Mouse (Mus musculus) hindbrain, embryonic 10.5 days (tissue): Measurements from ENCODE around the gene Rbl1. TPM values are rescaled to one million over a fixed set of nuclear protein-coding genes. Genes with fewer than 3 reads are reported as not detected.
A peak's percentile ranks its signal among the peaks of the same experiment; 100 is the strongest.

Source experiments
- DNase-seq: peaks from one replicate; pipeline ENCODE4 v3.0.0-alpha.2; 2017; ENCODE audit warnings: low spot score
- H3K27ac ChIP-seq: fragments of 300-500 bp; sonication (generic); 2 replicates; pipeline ENCODE4 v1.5.1; 2016; ENCODE audit warnings: mild to moderate bottlenecking, moderate library complexity
- H3K27me3 ChIP-seq: fragments of 300-500 bp; sonication (generic); 2 replicates; pipeline ENCODE4 v1.6.1; 2016; ENCODE audit warnings: mild to moderate bottlenecking; ENCODE audit not compliant: poor library complexity, insufficient read depth, severe bottlenecking
- H3K36me3 ChIP-seq: fragments of 300-500 bp; sonication (generic); 2 replicates; pipeline ENCODE4 v1.6.1; 2016; ENCODE audit warnings: mild to moderate bottlenecking, moderate library complexity
- H3K4me1 ChIP-seq: fragments of 300-500 bp; sonication (generic); replicated peaks from 2 replicates; pipeline ENCODE4 v1.6.1; 2016; ENCODE audit warnings: mild to moderate bottlenecking
- H3K4me3 ChIP-seq: fragments of 300-500 bp; sonication (generic); 2 replicates; pipeline ENCODE4 v1.5.1; 2016; ENCODE audit warnings: mild to moderate bottlenecking, moderate library complexity
- H3K9me3 ChIP-seq: fragments of 300-500 bp; sonication (generic); 2 replicates; pipeline ENCODE4 v1.6.1; 2016; ENCODE audit warnings: mild to moderate bottlenecking, moderate library complexity
- WGBS: fragments of 180-500 bp; shearing (Covaris S2); methylation state at CpG from one replicate; pipeline ENCODE4 v1.1.7; 2016; 5-methylcytosine and 5-hydroxymethylcytosine counted together
- polyA plus RNA-seq: library from polyadenylated mRNA; unstranded; fragments of >200 nt; fragmentation: Nextera tagmentation; extraction: Ambion mirVana; gene quantifications from 2 replicates; pipeline ENCODE4 v1.2.1, GENCODE M21; 2016

Gene Rbl1
- polyA plus RNA-seq, 1 experiment from 2014 or later = 22.9 TPM

GRCm38 (mm10) chr2:157136646-157137045 is 67.7 kb downstream of the Rbl1 start:
- no peak overlapping the region for H3K27ac ChIP-seq
- no peaks in the 10 kb centered on the region for H3K27me3 ChIP-seq
- H3K4me1 ChIP-seq = peaks cover 15% of the 10 kb centered on the region
- peaks cover 12% of the 10 kb centered on the region for H3K9me3 ChIP-seq
- 92% methylated on average over 2 of the region's 2 CpGs for WGBS
- no peak for DNase-seq
- no peaks in the 10 kb centered on the region for H3K36me3 ChIP-seq
- H3K4me3 ChIP-seq = no peak overlapping the region

DNA sequence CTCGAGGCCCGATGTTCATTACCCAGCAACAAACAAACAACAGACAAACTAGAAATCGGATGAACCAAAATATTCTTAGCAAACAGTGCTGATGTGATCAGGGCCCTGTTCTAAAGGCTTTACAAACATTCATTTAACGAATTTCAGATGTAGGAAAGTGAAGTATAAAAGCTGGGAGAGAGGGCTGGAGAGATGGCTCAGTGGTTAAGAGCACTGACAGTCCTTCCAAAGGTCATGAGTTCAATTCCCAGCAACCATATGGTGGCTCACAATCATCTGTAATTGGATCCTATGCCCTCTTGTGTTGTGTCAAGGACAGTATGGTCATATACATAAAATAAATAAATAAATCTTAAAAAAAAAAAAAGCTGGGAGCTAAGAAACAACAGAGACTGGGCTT is 68.2 kb downstream of the Rbl1 start:
- 92% methylated on average over 4 of the region's 4 CpGs for WGBS
- no peak overlapping the region for H3K4me3 ChIP-seq
- no peaks in the 10 kb centered on the region for H3K27me3 ChIP-seq
- H3K9me3 ChIP-seq = peaks cover 12% of the 10 kb centered on the region
- H3K4me1 ChIP-seq = peaks cover 15% of the 10 kb centered on the region
- no peak overlapping the region for H3K27ac ChIP-seq
- H3K36me3 ChIP-seq = no peaks in the 10 kb centered on the region
- DNase-seq = no peak

DNA sequence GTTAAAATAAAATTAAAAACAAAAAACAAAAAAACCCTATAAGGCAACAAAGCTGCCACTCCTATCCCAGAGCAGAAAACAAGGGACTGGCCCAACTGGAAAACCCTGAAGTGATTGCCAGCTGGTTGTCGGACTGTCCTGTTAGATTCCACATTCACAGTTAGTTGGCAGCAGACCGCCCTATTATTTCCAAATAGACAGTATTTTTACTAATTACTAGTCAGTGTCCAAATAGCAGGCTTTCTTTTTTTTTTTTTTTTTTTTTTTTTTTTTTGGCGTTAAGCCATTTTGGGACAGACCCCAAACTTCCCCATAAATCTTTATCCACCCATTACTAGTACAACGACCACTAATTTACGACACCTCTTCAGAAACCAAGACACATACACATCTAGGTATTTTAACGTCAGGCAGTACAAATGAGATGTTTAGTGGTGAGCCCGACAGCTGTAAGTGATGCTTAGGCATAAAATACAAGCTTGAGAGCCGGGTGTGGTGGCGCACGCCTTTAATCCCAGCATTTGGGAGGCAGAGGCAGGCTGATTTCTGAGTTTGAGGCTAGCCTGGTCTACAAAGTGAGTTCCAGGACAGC is 68.7 kb downstream of the Rbl1 start:
- peaks cover 12% of the 10 kb centered on the region for H3K9me3 ChIP-seq
- peak overlapping the region; percentile 87 for H3K27ac ChIP-seq
- no peaks in the 10 kb centered on the region for H3K36me3 ChIP-seq
- peak overlapping the region; percentile 84 for H3K4me3 ChIP-seq
- no peak for DNase-seq
- 87% methylated on average over 10 of the region's 10 CpGs for WGBS
- no peaks in the 10 kb centered on the region for H3K27me3 ChIP-seq
- peaks cover 15% of the 10 kb centered on the region for H3K4me1 ChIP-seq

DNA sequence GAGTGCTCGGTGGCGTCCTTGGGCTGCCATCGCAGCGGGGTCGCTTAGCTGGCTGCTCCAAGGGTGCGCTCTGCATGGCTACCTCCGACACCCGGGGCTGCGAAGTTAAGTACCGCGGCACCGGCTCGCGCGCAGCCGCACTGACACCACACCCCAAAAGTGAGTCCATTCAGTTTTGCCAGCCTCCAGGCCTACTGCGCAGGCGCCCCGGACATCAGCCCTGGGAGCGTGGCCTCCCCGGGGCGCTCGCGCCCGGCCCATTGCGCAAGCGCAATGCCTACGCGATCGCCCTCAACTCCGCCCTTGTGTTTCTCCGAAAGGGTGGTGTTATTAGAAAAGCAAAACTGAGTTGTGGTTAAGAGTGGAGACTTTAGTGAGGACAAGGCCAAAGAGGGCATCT is 69.3 kb downstream of the Rbl1 start, which contains the start of gene Samhd1:
Samhd1 (minus strand) TSS at position 252 of the 400 bp plus-strand sequence.
- peak within 1 kb of the TSS; percentile 84 for H3K4me3 ChIP-seq
- H3K27me3 ChIP-seq = no peaks in the 10 kb centered on the region
- peak within 1 kb of the TSS; percentile 87 for H3K27ac ChIP-seq
- peaks cover 9% of the 10 kb centered on the region; the same call in 1 of the 2 replicates for H3K9me3 ChIP-seq
- WGBS = under 1% methylated on average over 32 of the region's 32 CpGs
- H3K36me3 ChIP-seq = no peaks in the 10 kb centered on the region
- peaks cover 15% of the 10 kb centered on the region for H3K4me1 ChIP-seq
- peak; percentile 92 for DNase-seq

- WGBS = under 1% methylated on average over 25 of the region's 25 CpGs
- DNase-seq = no peak
- H3K4me3 ChIP-seq = peak overlapping the region; percentile 84
- H3K27me3 ChIP-seq = no peaks in the 10 kb centered on the region
- H3K36me3 ChIP-seq = no peaks in the 10 kb centered on the region
- peak overlapping the region; percentile 87 for H3K27ac ChIP-seq
- 0 out of 2 replicates have a peak, but pooled peaks cover 4% of the 10 kb centered on the region for H3K9me3 ChIP-seq
- peaks cover 15% of the 10 kb centered on the region for H3K4me1 ChIP-seq
These were observed 69.8 kb downstream of the Rbl1 start for GRCm38 (mm10) chr2:157134479-157134931.

DNA sequence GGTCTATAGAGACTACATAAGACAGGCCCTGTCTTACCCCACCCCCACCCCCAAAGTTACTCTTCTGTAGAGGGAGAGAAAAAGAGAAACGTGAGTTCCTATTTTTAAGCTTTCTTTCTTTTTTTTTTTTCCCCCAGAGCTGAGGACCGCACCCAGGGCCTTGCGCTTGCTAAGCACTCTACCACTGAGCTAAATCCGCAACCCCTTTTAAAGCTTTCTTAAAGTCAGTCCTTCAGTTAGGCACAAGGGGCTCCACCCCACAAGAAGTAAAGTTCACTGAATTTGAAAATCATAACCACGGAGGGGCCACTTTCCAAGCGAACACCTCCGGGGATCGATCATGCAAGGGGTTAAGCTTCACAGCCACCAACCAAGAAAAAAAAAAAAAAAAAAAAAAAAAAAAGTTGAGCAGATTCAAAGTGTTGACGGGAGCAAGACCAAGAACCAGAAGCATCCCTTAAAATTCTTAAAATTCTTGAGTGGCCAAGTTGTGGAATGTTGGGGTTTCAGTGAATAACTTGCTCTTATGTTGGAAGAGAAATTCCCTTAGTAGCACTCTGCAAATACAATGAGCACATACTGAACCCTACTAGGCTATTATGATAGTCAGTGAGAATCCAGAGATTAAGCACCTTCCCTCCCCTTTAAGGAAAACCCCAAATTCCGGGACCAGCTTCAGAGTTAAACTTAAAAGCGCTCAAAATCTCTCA is 70.4 kb downstream of the Rbl1 start:
- peaks cover 3% of the 10 kb centered on the region; the same call in 1 of the 2 replicates for H3K36me3 ChIP-seq
- peak overlapping the region; percentile 87 for H3K27ac ChIP-seq
- H3K9me3 ChIP-seq = no peaks in the 10 kb centered on the region
- 18% methylated on average over 11 of the region's 11 CpGs for WGBS
- no peak for DNase-seq
- H3K4me3 ChIP-seq = peak overlapping the region; percentile 84
- peaks cover 15% of the 10 kb centered on the region for H3K4me1 ChIP-seq
- H3K27me3 ChIP-seq = no peaks in the 10 kb centered on the region

- H3K36me3 ChIP-seq = peaks cover 5% of the 10 kb centered on the region; the same call in 1 of the 2 replicates
- H3K27me3 ChIP-seq = no peaks in the 10 kb centered on the region
- H3K4me1 ChIP-seq = peaks cover 15% of the 10 kb centered on the region
- H3K27ac ChIP-seq = no peak overlapping the region
- DNase-seq = no peak
- 83% methylated on average over 3 of the region's 3 CpGs for WGBS
- no peaks in the 10 kb centered on the region for H3K9me3 ChIP-seq
- no peak overlapping the region for H3K4me3 ChIP-seq
These were observed 71.4 kb downstream of the Rbl1 start for GRCm38 (mm10) chr2:157132686-157133540.

DNA sequence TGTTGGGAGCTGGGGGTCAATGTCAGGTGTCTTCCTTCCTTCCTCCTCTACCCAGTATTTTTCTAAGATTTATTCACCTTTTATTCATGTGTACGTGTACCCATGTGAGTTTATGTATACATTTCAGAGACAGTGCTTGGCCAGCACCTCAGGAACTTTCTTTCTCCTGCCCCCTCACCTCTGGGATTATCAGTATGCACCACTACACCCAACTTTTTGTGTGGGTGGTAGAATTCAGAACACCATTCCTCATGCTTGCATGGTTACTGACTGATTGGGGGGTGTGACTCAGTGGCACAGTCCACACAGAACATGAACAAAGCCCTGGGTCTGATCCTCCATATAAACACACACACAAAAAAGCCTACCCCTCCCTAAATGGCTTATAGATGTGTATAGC is 72.2 kb downstream of the Rbl1 start:
- H3K27ac ChIP-seq = no peak overlapping the region
- H3K9me3 ChIP-seq = no peaks in the 10 kb centered on the region
- H3K36me3 ChIP-seq = peaks cover 8% of the 10 kb centered on the region
- 94% methylated on average over 1 of the region's 1 CpGs for WGBS
- H3K27me3 ChIP-seq = no peaks in the 10 kb centered on the region
- DNase-seq = no peak
- H3K4me1 ChIP-seq = peaks cover 15% of the 10 kb centered on the region
- no peak overlapping the region for H3K4me3 ChIP-seq

DNA sequence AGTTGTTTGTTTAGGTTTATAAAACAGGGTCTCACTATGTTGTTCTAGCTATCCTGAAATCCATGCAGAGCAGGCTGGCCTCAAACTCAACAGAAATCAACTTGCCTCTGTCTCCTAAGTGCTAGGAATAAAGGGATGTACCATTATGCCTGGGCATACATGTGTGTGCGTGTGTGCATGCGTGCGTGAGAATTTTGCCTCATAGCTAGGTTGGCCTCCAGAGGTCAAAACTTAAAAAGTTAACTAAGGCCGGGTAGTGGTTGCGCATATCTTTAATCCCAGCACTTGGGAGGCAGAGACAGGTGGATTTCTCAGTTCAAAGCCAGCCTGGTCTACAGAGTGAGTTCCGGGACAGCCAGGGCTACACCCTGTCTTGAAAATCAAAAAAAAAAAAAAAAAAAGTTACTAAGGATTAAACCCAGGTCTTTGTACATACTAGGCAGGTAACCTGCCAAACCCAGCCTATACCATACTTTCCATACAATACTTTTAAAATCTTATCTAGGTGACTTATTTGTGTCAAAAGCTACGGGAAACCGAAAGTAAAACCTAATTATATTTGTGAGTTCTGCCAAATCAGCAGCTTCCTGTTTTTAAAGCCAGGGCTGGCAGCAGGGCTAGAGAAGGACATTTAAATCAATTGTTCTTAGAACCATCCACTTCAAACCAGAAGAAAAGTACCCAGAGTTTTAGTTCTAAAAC is 73.4 kb downstream of the Rbl1 start:
- Histone ChIP-seq H3K27ac (no peak overlapping the region), H3K27me3 (no peaks in the 10 kb centered on the region), H3K4me1 (peaks cover 15% of the 10 kb centered on the region), H3K9me3 (no peaks in the 10 kb centered on the region), H3K4me3 (no peak overlapping the region), H3K36me3 (peaks cover 19% of the 10 kb centered on the region)
- DNase-seq = no peak
- 90% methylated on average over 8 of the region's 8 CpGs for WGBS

DNA sequence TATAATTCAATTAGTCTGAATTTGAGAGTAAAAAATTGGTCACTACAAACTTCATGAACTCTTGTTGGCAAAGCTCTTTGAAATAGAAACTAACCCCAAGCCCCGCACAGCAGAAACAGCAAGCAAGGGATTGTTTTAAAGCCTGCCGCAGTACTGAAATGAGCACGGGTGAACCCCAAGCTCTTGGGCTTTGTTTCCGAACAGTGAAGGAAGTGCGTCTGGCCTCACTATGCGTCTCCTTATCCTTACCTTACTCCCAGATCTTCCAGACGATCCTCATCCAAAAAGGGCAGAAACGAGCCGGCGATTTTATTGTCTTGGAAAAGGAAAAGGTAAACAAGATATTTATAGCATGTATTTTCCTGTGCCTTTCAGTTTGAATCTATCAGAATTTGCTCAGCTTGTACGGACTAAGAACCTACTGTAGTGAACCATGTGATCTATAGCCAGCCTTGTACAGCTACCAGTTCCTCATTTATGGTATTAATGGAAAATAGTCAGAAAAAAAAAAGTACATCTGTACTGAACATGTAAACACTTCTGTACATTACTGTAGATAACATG is 74.7 kb downstream of the Rbl1 start:
- Histone ChIP-seq H3K36me3 (peaks cover 32% of the 10 kb centered on the region), H3K27ac (no peak overlapping the region), H3K4me3 (no peak overlapping the region), H3K9me3 (no peaks in the 10 kb centered on the region), H3K27me3 (no peaks in the 10 kb centered on the region), H3K4me1 (peaks cover 9% of the 10 kb centered on the region)
- WGBS = 88% methylated on average over 11 of the region's 11 CpGs
- DNase-seq = no peak

GRCm38 (mm10) chr2:157129096-157129495 is 75.2 kb downstream of the Rbl1 start:
- Histone ChIP-seq H3K9me3 (no peaks in the 10 kb centered on the region), H3K27me3 (no peaks in the 10 kb centered on the region), H3K4me1 (peaks cover 3% of the 10 kb centered on the region), H3K4me3 (no peak overlapping the region), H3K27ac (no peak overlapping the region), H3K36me3 (peaks cover 34% of the 10 kb centered on the region)
- no peak for DNase-seq
- WGBS = 91% methylated on average over 4 of the region's 4 CpGs

DNA sequence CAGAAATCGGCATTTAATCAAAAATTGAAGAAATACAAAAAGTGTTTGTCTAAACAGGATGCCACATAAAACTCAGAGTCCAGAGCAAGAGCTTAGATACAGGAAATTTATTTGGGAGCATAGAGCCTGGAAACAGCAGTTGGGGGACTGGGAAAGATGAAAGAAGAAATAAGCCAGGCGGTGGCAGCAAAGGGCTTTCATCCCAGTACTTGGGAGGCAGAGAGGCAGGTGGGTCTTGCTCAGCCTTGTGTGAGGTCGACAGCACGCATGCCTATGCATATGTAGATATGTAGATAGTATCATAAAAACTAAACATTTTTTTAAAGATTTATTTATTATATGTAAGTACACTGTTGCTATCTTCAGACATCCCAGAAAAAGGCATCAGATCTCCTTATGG is 76.3 kb downstream of the Rbl1 start:
- Histone ChIP-seq H3K36me3 (peaks cover 34% of the 10 kb centered on the region), H3K27ac (no peak overlapping the region), H3K27me3 (no peaks in the 10 kb centered on the region), H3K4me3 (no peak overlapping the region), H3K4me1 (no peaks in the 10 kb centered on the region), H3K9me3 (no peaks in the 10 kb centered on the region)
- 71% methylated on average over 4 of the region's 4 CpGs for WGBS
- no peak for DNase-seq
